Mouse (Mus musculus) adrenal gland, postnatal 10 days (tissue): ENCODE data around the gene Hgfac. TPM values are rescaled to one million over a fixed set of nuclear protein-coding genes. Genes with fewer than 3 reads are reported as not detected.

Source experiments
- DNase-seq: peaks from one replicate; pipeline ENCODE4 v3.0.0; 2021; ENCODE audit warnings: mixed read lengths
- long read RNA-seq, 2 experiments: library from polyadenylated mRNA; stranded (forward); transcript quantifications; one replicate each; pipeline ENCODE4 v2.0.0; 2021
- total RNA-seq, 2 experiments: library from RNA; stranded (reverse); gene quantifications; 2 replicates each; pipeline ENCODE4 v1.2.3; 2021

Hgfac gene
- total RNA-seq, result 10 to 100 TPM; 41.3 to 90.3 TPM
- long read RNA-seq, experiment 1, transcript Hgfac-201 (14 exons, 2,135 nt), result major isoform, 129 of 190 reads
- long read RNA-seq, experiment 1, partial matches to known transcripts, result 39 of 190 reads
- long read RNA-seq, experiment 1, other reads (novel, unspliced or antisense), result 22 of 190 reads
- long read RNA-seq, experiment 2, transcript Hgfac-201 (14 exons, 2,135 nt), result major isoform, 6 of 7 reads
- long read RNA-seq, experiment 2, partial matches to known transcripts, result 0 of 7 reads
- long read RNA-seq, experiment 2, other reads (novel, unspliced or antisense), result 1 of 7 reads

- peak; percentile 47 for DNase-seq
These were observed at the start of gene Hgfac for GRCm38 (mm10) chr5:35041268-35041829. Hgfac (plus strand) TSS chr5:35041509.

- no peak for DNase-seq
These were observed 42.6 kb upstream of the Hgfac start for GRCm38 (mm10) chr5:34998754-34999153.

- no peak for DNase-seq
These were observed 42.0 kb upstream of the Hgfac start for GRCm38 (mm10) chr5:34999281-34999680.

- no peak for DNase-seq
These were observed 41.0 kb upstream of the Hgfac start for GRCm38 (mm10) chr5:35000323-35000722.

- no peak for DNase-seq
These were observed 40.2 kb upstream of the Hgfac start for GRCm38 (mm10) chr5:35001144-35001543.

GRCm38 (mm10) chr5:35003611-35004162, 37.6 kb upstream of the Hgfac start:
- DNase-seq, result no peak

- DNase-seq, result no peak
These were observed 36.5 kb upstream of the Hgfac start for GRCm38 (mm10) chr5:35004769-35005168.

GRCm38 (mm10) chr5:35005659-35006058, 35.6 kb upstream of the Hgfac start:
- no peak for DNase-seq

GRCm38 (mm10) chr5:35006599-35006998, 34.7 kb upstream of the Hgfac start:
- DNase-seq, result no peak

GRCm38 (mm10) chr5:35009163-35009562, 32.1 kb upstream of the Hgfac start:
- peak; percentile 45 for DNase-seq

GRCm38 (mm10) chr5:35010656-35011055, 30.7 kb upstream of the Hgfac start:
- DNase-seq, result peak; percentile 24

GRCm38 (mm10) chr5:35011156-35011923, 30.0 kb upstream of the Hgfac start:
- peak; percentile 36 for DNase-seq

- DNase-seq, result no peak
These were observed 27.3 kb upstream of the Hgfac start for GRCm38 (mm10) chr5:35014036-35014435.

- DNase-seq, result no peak
These were observed 21.5 kb upstream of the Hgfac start for GRCm38 (mm10) chr5:35019673-35020300.

- DNase-seq, result no peak
These were observed 20.7 kb upstream of the Hgfac start for GRCm38 (mm10) chr5:35020410-35021241.

GRCm38 (mm10) chr5:35024975-35025374, 16.3 kb upstream of the Hgfac start:
- peak; percentile 70 for DNase-seq

- no peak for DNase-seq
These were observed 12.0 kb upstream of the Hgfac start for GRCm38 (mm10) chr5:35029303-35029702.

- DNase-seq, result no peak
These were observed 11.6 kb upstream of the Hgfac start for GRCm38 (mm10) chr5:35029755-35030154.

- no peak for DNase-seq
These were observed 8.2 kb upstream of the Hgfac start for GRCm38 (mm10) chr5:35033068-35033467.

GRCm38 (mm10) chr5:35033619-35034018, 7.7 kb upstream of the Hgfac start:
- no peak for DNase-seq

GRCm38 (mm10) chr5:35035141-35035540, 6.2 kb upstream of the Hgfac start:
- DNase-seq, result no peak

- DNase-seq, result no peak
These were observed 5.5 kb upstream of the Hgfac start for GRCm38 (mm10) chr5:35035795-35036194.
